ENCODE assay signal across 11 mouse cellular contexts in genomic region chr7:80184968-80185367, GRCm38 (mm10). TPM values are rescaled to one million over a fixed set of nuclear protein-coding genes. Genes with fewer than 3 reads are reported as not detected.
DNase-seq lines count a peak whose midpoint lies in the region; ATAC-seq lines count a peak whose summit lies in the region.
"Had no signal": no experiment of that assay in that cellular context is flagged by ENCODE, and none has a peak within 500 bp of the region (broad histone marks: within the 10 kb centered on the region; RNA-seq: fewer than 3 reads in every experiment).

No protein-coding gene starts in this region.

- no peaks in the 10 kb centered on the region; the same call in 1 of the 2 replicates for H3K36me3 ChIP-seq in heart, embryonic 13.5 days
- no peaks in the 10 kb centered on the region for H3K36me3 ChIP-seq in neural tube, embryonic 13.5 days
- H3K36me3 ChIP-seq in neural tube, embryonic 15.5 days, result no peaks in the 10 kb centered on the region
- H3K36me3 ChIP-seq in hindbrain, embryonic 13.5 days, result no peaks in the 10 kb centered on the region
- no peaks in the 10 kb centered on the region for H3K36me3 ChIP-seq in stomach, embryonic 16.5 days (ENCODE audit: control insufficient read depth, insufficient read depth, low read length)
- H3K36me3 ChIP-seq: forebrain, embryonic 15.5 days; limb, embryonic 10.5 days had no signal

- no peak overlapping the region for H3K4me2 ChIP-seq in heart, embryonic 13.5 days
- no peak overlapping the region for H3K4me2 ChIP-seq in neural tube, embryonic 13.5 days
- H3K4me2 ChIP-seq in neural tube, embryonic 15.5 days, result no peak overlapping the region
- no peak overlapping the region for H3K4me2 ChIP-seq in hindbrain, embryonic 13.5 days
- H3K4me2 ChIP-seq in stomach, embryonic 16.5 days (ENCODE audit: low read depth, low read length), result no peak overlapping the region
- H3K4me2 ChIP-seq: forebrain, embryonic 15.5 days had no signal

- H3K4me3 ChIP-seq in heart, embryonic 13.5 days, result no peak overlapping the region
- H3K4me3 ChIP-seq in neural tube, embryonic 13.5 days, result no peak overlapping the region
- no peak overlapping the region for H3K4me3 ChIP-seq in neural tube, embryonic 15.5 days (replicated peaks)
- H3K4me3 ChIP-seq in hindbrain, embryonic 13.5 days, result no peak overlapping the region
- no peak overlapping the region for H3K4me3 ChIP-seq in stomach, embryonic 16.5 days (replicated peaks; ENCODE audit: low read length)
- H3K4me3 ChIP-seq: forebrain, embryonic 15.5 days; limb, embryonic 10.5 days had no signal

- no peak overlapping the region for H3K9ac ChIP-seq in heart, embryonic 13.5 days
- no peak overlapping the region for H3K9ac ChIP-seq in neural tube, embryonic 13.5 days
- no peak overlapping the region for H3K9ac ChIP-seq in neural tube, embryonic 15.5 days (replicated peaks)
- no peak overlapping the region for H3K9ac ChIP-seq in hindbrain, embryonic 13.5 days
- H3K9ac ChIP-seq in stomach, embryonic 16.5 days (ENCODE audit: low read length), result no peak overlapping the region
- H3K9ac ChIP-seq: forebrain, embryonic 15.5 days had no signal

- DNase-seq in heart, adult 8-10 months (ENCODE audit: low spot score), result no peak
- DNase-seq in embryo, embryonic 11 days, result no peak
- no peak for DNase-seq in right cerebral cortex, postnatal 4 days
- DNase-seq: cerebellum, postnatal 36 days had no signal

- ATAC-seq in heart, embryonic 13.5 days (ENCODE audit: extremely low read depth, insufficient number of reproducible peaks, low FRiP score, low TSS enrichment), result no peak
- no peak for ATAC-seq in neural tube, embryonic 13.5 days (ENCODE audit: low read depth)
- no peak for ATAC-seq in neural tube, embryonic 15.5 days (ENCODE audit: low FRiP score)
- ATAC-seq in hindbrain, embryonic 13.5 days (ENCODE audit: low FRiP score), result no peak
- no peak for ATAC-seq in stomach, embryonic 16.5 days (ENCODE audit: insufficient read depth, low FRiP score)
- ATAC-seq: forebrain, embryonic 15.5 days had no signal

- H3K4me1 ChIP-seq in heart, embryonic 13.5 days, result peaks cover 70% of the 10 kb centered on the region
- H3K4me1 ChIP-seq in neural tube, embryonic 13.5 days (replicated peaks), result peaks cover 48% of the 10 kb centered on the region
- H3K4me1 ChIP-seq in neural tube, embryonic 15.5 days, result peaks cover 42% of the 10 kb centered on the region
- H3K4me1 ChIP-seq in hindbrain, embryonic 13.5 days (replicated peaks), result peaks cover 46% of the 10 kb centered on the region
- peaks cover 21% of the 10 kb centered on the region for H3K4me1 ChIP-seq in stomach, embryonic 16.5 days (ENCODE audit: control insufficient read depth, insufficient read depth, low read length)

- H3K27me3 ChIP-seq in heart, embryonic 13.5 days (replicated peaks), result peaks cover 31% of the 10 kb centered on the region
- no peaks in the 10 kb centered on the region for H3K27me3 ChIP-seq in neural tube, embryonic 13.5 days
- H3K27me3 ChIP-seq in neural tube, embryonic 15.5 days (replicated peaks), result no peaks in the 10 kb centered on the region
- H3K27me3 ChIP-seq in hindbrain, embryonic 13.5 days, result no peaks in the 10 kb centered on the region
- H3K27me3 ChIP-seq in stomach, embryonic 16.5 days (ENCODE audit: control insufficient read depth, insufficient read depth, low read length), result no peaks in the 10 kb centered on the region
- H3K27me3 ChIP-seq: forebrain, embryonic 15.5 days had no signal

- peak overlapping the region; percentile 91 for H3K27ac ChIP-seq in heart, embryonic 13.5 days (replicated peaks)
- H3K27ac ChIP-seq in neural tube, embryonic 13.5 days (replicated peaks), result 0 out of 2 replicates have a peak overlapping the region, but pooled peaks have one; percentile 24
- H3K27ac ChIP-seq in neural tube, embryonic 15.5 days (replicated peaks), result no peak overlapping the region
- peak overlapping the region; percentile 55; the same call in 1 of the 2 replicates for H3K27ac ChIP-seq in hindbrain, embryonic 13.5 days
- H3K27ac ChIP-seq in stomach, embryonic 16.5 days (ENCODE audit: low read length), result peak overlapping the region; percentile 92; the same call in 1 of the 2 replicates
- H3K27ac ChIP-seq: forebrain, embryonic 15.5 days had no signal

- no peaks in the 10 kb centered on the region for H3K9me3 ChIP-seq in heart, embryonic 13.5 days
- no peaks in the 10 kb centered on the region for H3K9me3 ChIP-seq in neural tube, embryonic 13.5 days
- H3K9me3 ChIP-seq in neural tube, embryonic 15.5 days (replicated peaks), result no peaks in the 10 kb centered on the region
- no peaks in the 10 kb centered on the region for H3K9me3 ChIP-seq in hindbrain, embryonic 13.5 days
- H3K9me3 ChIP-seq in stomach, embryonic 16.5 days (replicated peaks; ENCODE audit: control insufficient read depth, low read length), result no peaks in the 10 kb centered on the region
- H3K9me3 ChIP-seq: forebrain, embryonic 15.5 days; limb, embryonic 10.5 days had no signal

- 59% methylated on average over 6 of the region's 6 CpGs for WGBS in heart, embryonic 13.5 days
- 46% methylated on average over 6 of the region's 6 CpGs for WGBS in neural tube, embryonic 13.5 days
- WGBS in neural tube, embryonic 15.5 days, result 46% methylated on average over 6 of the region's 6 CpGs
- WGBS in hindbrain, embryonic 13.5 days, result 41% methylated on average over 6 of the region's 6 CpGs
- 50% methylated on average over 6 of the region's 6 CpGs for WGBS in stomach, embryonic 16.5 days

RNA-seq across cellular contexts. Expression of gene Sema4b, which starts 1.7 kb away (rescaled TPM):
- 9.9 and 11.3 TPM in 2 replicates for polyA plus RNA-seq in heart, embryonic 13.5 days (2015; fragmentation: Nextera tagmentation; extraction: Ambion mirVana)
- total RNA-seq in heart, adult 8-10 months (2022), result 10 to 100 TPM; 10.9 to 14.0 (median 11.7) TPM
- 22.1 and 23.2 TPM in 2 replicates for polyA plus RNA-seq in neural tube, embryonic 13.5 days (2015; fragmentation: Nextera tagmentation; extraction: Ambion mirVana)
- 22.7 and 25.8 TPM in 2 replicates for polyA plus RNA-seq in neural tube, embryonic 15.5 days (2015; fragmentation: Nextera tagmentation; extraction: Ambion mirVana)
- polyA plus RNA-seq in hindbrain, embryonic 13.5 days (2015; fragmentation: Nextera tagmentation; extraction: Ambion mirVana), result 23.9 and 26.5 TPM in 2 replicates
- 19.7 and 23.7 TPM in 2 replicates for polyA plus RNA-seq in stomach, embryonic 16.5 days (2015; fragmentation: Nextera tagmentation; extraction: Ambion mirVana)

RNA-seq across cellular contexts. Expression of gene Cib1, which starts 47.6 kb away (rescaled TPM):
- 54.2 and 57.9 TPM in 2 replicates for polyA plus RNA-seq in heart, embryonic 13.5 days (2015; fragmentation: Nextera tagmentation; extraction: Ambion mirVana)
- 10 to 100 TPM; 12.7 to 19.1 (median 16.5) TPM for total RNA-seq in heart, adult 8-10 months (2022)
- 31.0 and 34.6 TPM in 2 replicates for polyA plus RNA-seq in neural tube, embryonic 13.5 days (2015; fragmentation: Nextera tagmentation; extraction: Ambion mirVana)
- polyA plus RNA-seq in neural tube, embryonic 15.5 days (2015; fragmentation: Nextera tagmentation; extraction: Ambion mirVana), result 32.2 and 59.5 TPM in 2 replicates
- 35.0 and 38.1 TPM in 2 replicates for polyA plus RNA-seq in hindbrain, embryonic 13.5 days (2015; fragmentation: Nextera tagmentation; extraction: Ambion mirVana)
- polyA plus RNA-seq in stomach, embryonic 16.5 days (2015; fragmentation: Nextera tagmentation; extraction: Ambion mirVana), result 141 and 167 TPM in 2 replicates

RNA-seq across cellular contexts. Expression of gene Gdpgp1, which starts 47.7 kb away (rescaled TPM):
- 3.3 and 3.7 TPM in 2 replicates for polyA plus RNA-seq in heart, embryonic 13.5 days (2015; fragmentation: Nextera tagmentation; extraction: Ambion mirVana)
- total RNA-seq in heart, adult 8-10 months (2022), result 1 to 10 TPM; 1.7 to 2.1 (median 2.0) TPM
- polyA plus RNA-seq in neural tube, embryonic 13.5 days (2015; fragmentation: Nextera tagmentation; extraction: Ambion mirVana), result 4.5 TPM in 2 replicates
- polyA plus RNA-seq in neural tube, embryonic 15.5 days (2015; fragmentation: Nextera tagmentation; extraction: Ambion mirVana), result 4.6 and 5.5 TPM in 2 replicates
- 4.1 and 5.3 TPM in 2 replicates for polyA plus RNA-seq in hindbrain, embryonic 13.5 days (2015; fragmentation: Nextera tagmentation; extraction: Ambion mirVana)
- 4.0 and 4.7 TPM in 2 replicates for polyA plus RNA-seq in stomach, embryonic 16.5 days (2015; fragmentation: Nextera tagmentation; extraction: Ambion mirVana)
